Mouse (Mus musculus): ENCODE measurements at regions not wholly inside any gene's neighbourhood (a gene's known extent, or its start where the extent isn't known, plus 50 kb on each side); places are given as distances from the start of the nearest gene placed in this dataset.

DNA sequence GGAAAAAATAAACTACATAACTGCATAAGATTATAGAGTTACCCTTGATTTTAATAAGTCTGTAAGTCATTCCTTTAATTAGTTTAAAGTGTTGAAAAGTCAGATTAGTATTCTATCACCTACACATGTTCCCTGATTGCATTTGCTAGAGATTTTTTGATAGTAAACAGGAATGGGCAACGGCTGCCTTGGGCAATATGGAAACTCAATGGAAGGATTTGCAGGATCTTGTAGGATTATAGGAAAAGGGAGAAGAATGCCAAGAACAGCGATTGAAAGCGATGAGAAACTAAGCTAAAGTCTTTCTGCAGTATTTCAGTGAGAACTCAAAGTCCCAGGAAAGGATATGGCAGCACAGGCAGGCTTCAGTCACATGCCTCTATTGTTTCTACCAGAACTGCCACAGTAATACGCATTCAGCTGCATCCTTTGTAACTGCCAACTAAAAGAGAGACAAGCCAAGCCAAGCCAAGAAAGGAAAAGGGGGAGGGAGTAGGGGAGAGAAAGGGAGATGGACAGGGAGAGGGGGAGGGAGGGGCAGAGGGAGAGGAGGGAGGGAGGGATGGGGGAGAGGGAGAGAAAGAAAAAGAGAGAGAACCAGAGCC is 340.3 kb downstream of the Kif16b start:
- Histone ChIP-seq H3K4me3 (ENCODE audit: low read depth, low read length) (no peak overlapping the region), H3K27ac (replicated peaks; ENCODE audit: low read depth, low read length) (no peak overlapping the region), H3K36me3 (ENCODE audit: control insufficient read depth, insufficient read depth, low read length) (no peaks in the 10 kb centered on the region), H3K4me1 (ENCODE audit: control insufficient read depth, insufficient read depth, low read length) (no peaks in the 10 kb centered on the region), H3K27me3 (ENCODE audit: control insufficient read depth, insufficient read depth, low read length) (no peaks in the 10 kb centered on the region), H3K9ac (ENCODE audit: low read length) (no peak overlapping the region), H3K4me2 (ENCODE audit: low read depth, severe bottlenecking) (no peak overlapping the region), H3K9me3 (ENCODE audit: control insufficient read depth, low read length) (no peaks in the 10 kb centered on the region)
- 55% methylated on average over 4 of the region's 4 CpGs for WGBS
- DNase-seq (ENCODE audit: low spot score) (no peak), ATAC-seq (ENCODE audit: insufficient number of reproducible peaks, low FRiP score, low TSS enrichment, low read depth) (no peak)

DNA sequence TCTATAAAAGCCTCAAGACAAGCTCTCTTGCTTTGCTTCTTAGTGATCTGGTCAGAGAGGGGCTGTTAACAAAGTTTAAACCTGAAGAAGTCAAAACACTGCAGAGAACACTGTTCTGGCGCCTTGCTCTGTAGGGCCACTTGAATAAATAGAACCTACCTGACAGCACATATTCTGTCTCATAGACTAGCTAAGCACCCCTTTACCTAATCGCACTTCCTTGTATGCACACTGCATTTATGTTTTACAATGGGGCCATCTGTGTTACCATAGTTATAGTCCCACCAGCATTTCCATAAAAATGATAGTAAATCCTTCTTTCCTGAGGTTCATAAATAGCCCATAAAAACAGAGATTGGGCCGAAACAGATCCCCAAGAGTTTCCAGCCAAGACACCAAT is 340.9 kb downstream of the Kif16b start:
- Histone ChIP-seq H3K27me3 (ENCODE audit: control insufficient read depth, insufficient read depth, low read length) (no peaks in the 10 kb centered on the region), H3K4me2 (ENCODE audit: low read depth, severe bottlenecking) (no peak overlapping the region), H3K4me1 (ENCODE audit: control insufficient read depth, insufficient read depth, low read length) (no peaks in the 10 kb centered on the region), H3K9ac (ENCODE audit: low read length) (no peak overlapping the region), H3K9me3 (ENCODE audit: control insufficient read depth, low read length) (no peaks in the 10 kb centered on the region), H3K4me3 (ENCODE audit: low read depth, low read length) (no peak overlapping the region), H3K36me3 (ENCODE audit: control insufficient read depth, insufficient read depth, low read length) (no peaks in the 10 kb centered on the region), H3K27ac (replicated peaks; ENCODE audit: low read depth, low read length) (no peak overlapping the region)
- DNase-seq (ENCODE audit: low spot score) (no peak), ATAC-seq (ENCODE audit: insufficient number of reproducible peaks, low FRiP score, low TSS enrichment, low read depth) (peak; percentile 42; the same call in 1 of the 2 replicates)
- 61% methylated on average over 3 of the region's 3 CpGs for WGBS

DNA sequence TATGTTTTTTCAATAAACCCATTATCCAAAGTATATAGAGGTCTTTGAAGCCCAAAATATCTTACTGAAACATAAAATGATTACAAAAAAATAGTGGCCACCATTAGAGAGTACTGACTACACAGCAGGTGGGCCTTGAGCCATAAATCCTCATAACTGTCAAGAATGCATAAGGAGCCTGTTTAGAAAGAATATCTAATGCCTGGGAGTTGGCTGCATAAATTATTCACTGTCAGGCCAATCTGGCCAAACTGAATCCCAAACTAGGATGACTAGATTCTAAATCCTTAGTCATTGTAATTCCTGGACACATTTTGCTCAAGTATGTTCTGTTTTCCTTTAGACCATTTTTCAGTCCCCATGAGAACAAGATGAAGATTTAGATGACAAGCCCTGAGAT is 341.4 kb downstream of the Kif16b start:
- no peak overlapping the region for H3K4me2 ChIP-seq (ENCODE audit: low read depth, severe bottlenecking)
- no peak for DNase-seq (ENCODE audit: low spot score)
- no peaks in the 10 kb centered on the region for H3K36me3 ChIP-seq (ENCODE audit: control insufficient read depth, insufficient read depth, low read length)
- no peak overlapping the region for H3K27ac ChIP-seq (replicated peaks; ENCODE audit: low read depth, low read length)
- H3K9ac ChIP-seq (ENCODE audit: low read length), result no peak overlapping the region
- no peaks in the 10 kb centered on the region for H3K9me3 ChIP-seq (ENCODE audit: control insufficient read depth, low read length)
- no peak for ATAC-seq (ENCODE audit: insufficient number of reproducible peaks, low FRiP score, low TSS enrichment, low read depth)
- no peak overlapping the region for H3K4me3 ChIP-seq (ENCODE audit: low read depth, low read length)
- no peaks in the 10 kb centered on the region for H3K4me1 ChIP-seq (ENCODE audit: control insufficient read depth, insufficient read depth, low read length)
- no peaks in the 10 kb centered on the region for H3K27me3 ChIP-seq (ENCODE audit: control insufficient read depth, insufficient read depth, low read length)

DNA sequence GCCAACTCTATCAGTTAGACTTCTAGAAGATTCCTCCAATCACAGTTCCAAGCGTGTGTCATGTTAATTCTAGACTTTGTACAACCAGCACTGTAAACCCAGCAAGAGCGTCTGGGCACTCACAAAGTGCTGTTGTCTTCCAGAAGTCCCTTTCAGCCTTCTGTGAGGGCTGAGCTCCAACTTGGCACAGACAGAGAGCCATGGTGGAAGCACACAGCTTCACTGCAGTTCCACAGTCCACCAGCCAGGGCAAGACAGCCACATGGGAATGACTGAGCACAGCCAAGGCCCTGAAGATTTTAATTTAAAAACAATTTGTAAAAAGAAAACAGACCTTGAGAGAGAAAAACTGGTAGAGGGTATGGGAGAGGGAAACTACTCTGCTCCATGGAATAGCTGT is 346.5 kb downstream of the Kif16b start:
- Histone ChIP-seq H3K4me2 (ENCODE audit: low read depth, severe bottlenecking) (no peak overlapping the region), H3K4me3 (ENCODE audit: low read depth, low read length) (no peak overlapping the region), H3K27ac (replicated peaks; ENCODE audit: low read depth, low read length) (no peak overlapping the region), H3K4me1 (ENCODE audit: control insufficient read depth, insufficient read depth, low read length) (no peaks in the 10 kb centered on the region), H3K9ac (ENCODE audit: low read length) (no peak overlapping the region), H3K9me3 (ENCODE audit: control insufficient read depth, low read length) (no peaks in the 10 kb centered on the region), H3K27me3 (ENCODE audit: control insufficient read depth, insufficient read depth, low read length) (no peaks in the 10 kb centered on the region), H3K36me3 (ENCODE audit: control insufficient read depth, insufficient read depth, low read length) (no peaks in the 10 kb centered on the region)
- DNase-seq (ENCODE audit: low spot score) (no peak), ATAC-seq (ENCODE audit: insufficient number of reproducible peaks, low FRiP score, low TSS enrichment, low read depth) (no peak)
- 84% methylated on average over 2 of the region's 2 CpGs for WGBS

DNA sequence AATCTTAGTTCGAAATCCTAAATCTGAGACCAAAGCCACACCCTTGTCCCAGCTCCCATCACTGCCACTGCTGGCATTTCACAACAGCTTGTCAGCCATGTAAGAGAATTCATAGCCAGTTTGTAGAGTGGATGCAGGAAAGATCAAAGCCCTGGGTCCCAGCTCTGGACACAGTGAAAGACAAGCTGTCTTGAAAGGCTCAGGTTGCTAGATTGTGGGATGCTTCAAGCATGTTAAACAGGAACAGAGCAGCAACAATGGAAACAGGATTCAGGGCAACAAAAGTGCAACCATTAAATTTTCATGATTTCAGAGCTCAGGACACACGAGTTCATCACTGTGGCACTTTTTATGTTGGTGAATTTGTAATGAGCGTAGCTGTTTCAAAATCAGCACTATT is 349.6 kb downstream of the Kif16b start:
- Histone ChIP-seq H3K27ac (replicated peaks; ENCODE audit: low read depth, low read length) (no peak overlapping the region), H3K4me1 (ENCODE audit: control insufficient read depth, insufficient read depth, low read length) (no peaks in the 10 kb centered on the region), H3K9me3 (ENCODE audit: control insufficient read depth, low read length) (no peaks in the 10 kb centered on the region), H3K9ac (ENCODE audit: low read length) (no peak overlapping the region), H3K4me2 (ENCODE audit: low read depth, severe bottlenecking) (no peak overlapping the region), H3K4me3 (ENCODE audit: low read depth, low read length) (no peak overlapping the region), H3K36me3 (ENCODE audit: control insufficient read depth, insufficient read depth, low read length) (no peaks in the 10 kb centered on the region), H3K27me3 (ENCODE audit: control insufficient read depth, insufficient read depth, low read length) (no peaks in the 10 kb centered on the region)
- ATAC-seq (ENCODE audit: insufficient number of reproducible peaks, low FRiP score, low TSS enrichment, low read depth) (no peak), DNase-seq (ENCODE audit: low spot score) (no peak)
- 80% methylated on average over 3 of the region's 3 CpGs for WGBS

DNA sequence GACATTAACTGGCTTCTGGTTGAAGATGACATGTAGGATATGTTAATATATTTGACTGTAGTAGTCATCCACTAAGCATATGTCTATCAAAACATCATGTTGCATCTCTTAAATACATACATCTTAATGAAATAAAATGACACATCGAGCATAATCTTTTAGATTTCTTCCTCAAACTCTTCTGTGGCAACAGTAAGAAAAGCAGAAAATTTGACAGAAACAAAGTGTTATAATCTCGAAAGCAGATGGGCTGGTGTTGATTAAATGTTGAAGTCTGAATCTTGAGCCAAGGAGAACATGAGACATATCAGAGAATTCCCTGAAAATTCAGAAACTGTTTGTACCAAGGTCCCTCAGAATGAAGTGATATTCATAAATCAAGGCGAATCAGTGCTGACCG is 352.6 kb downstream of the Kif16b start:
- Histone ChIP-seq H3K4me1 (ENCODE audit: control insufficient read depth, insufficient read depth, low read length) (no peaks in the 10 kb centered on the region), H3K9ac (ENCODE audit: low read length) (no peak overlapping the region), H3K27ac (replicated peaks; ENCODE audit: low read depth, low read length) (no peak overlapping the region), H3K27me3 (ENCODE audit: control insufficient read depth, insufficient read depth, low read length) (no peaks in the 10 kb centered on the region), H3K36me3 (ENCODE audit: control insufficient read depth, insufficient read depth, low read length) (no peaks in the 10 kb centered on the region), H3K4me3 (ENCODE audit: low read depth, low read length) (no peak overlapping the region), H3K9me3 (ENCODE audit: control insufficient read depth, low read length) (no peaks in the 10 kb centered on the region), H3K4me2 (ENCODE audit: low read depth, severe bottlenecking) (no peak overlapping the region)
- 90% methylated on average over 4 of the region's 4 CpGs for WGBS
- DNase-seq (ENCODE audit: low spot score), result no peak
- no peak for ATAC-seq (ENCODE audit: insufficient number of reproducible peaks, low FRiP score, low TSS enrichment, low read depth)

DNA sequence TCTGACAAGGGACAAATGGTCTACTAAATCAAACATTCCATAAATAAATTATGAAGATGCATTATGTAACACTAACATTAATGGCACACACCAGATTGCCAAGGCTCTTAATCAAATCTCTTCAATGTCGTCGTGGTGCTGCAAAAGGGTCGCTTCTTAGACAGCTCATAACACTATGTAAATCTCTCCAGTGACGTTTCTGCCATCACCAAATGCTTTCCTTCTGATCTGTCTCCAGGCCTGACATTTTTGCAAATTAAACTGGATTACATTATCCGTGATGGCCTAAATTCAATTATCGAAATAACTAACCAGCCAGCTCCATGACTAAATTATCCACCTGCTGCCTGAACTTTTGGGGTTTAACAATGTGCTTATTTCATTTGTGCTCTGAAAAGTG is 356.4 kb downstream of the Kif16b start:
- H3K4me2 ChIP-seq (ENCODE audit: low read depth, severe bottlenecking), result no peak overlapping the region
- H3K4me1 ChIP-seq (ENCODE audit: control insufficient read depth, insufficient read depth, low read length), result no peaks in the 10 kb centered on the region
- H3K27me3 ChIP-seq (ENCODE audit: control insufficient read depth, insufficient read depth, low read length), result no peaks in the 10 kb centered on the region
- H3K9ac ChIP-seq (ENCODE audit: low read length), result no peak overlapping the region
- 85% methylated on average over 6 of the region's 6 CpGs for WGBS
- no peaks in the 10 kb centered on the region for H3K9me3 ChIP-seq (ENCODE audit: control insufficient read depth, low read length)
- H3K36me3 ChIP-seq (ENCODE audit: control insufficient read depth, insufficient read depth, low read length), result no peaks in the 10 kb centered on the region
- H3K4me3 ChIP-seq (ENCODE audit: low read depth, low read length), result no peak overlapping the region
- no peak overlapping the region for H3K27ac ChIP-seq (replicated peaks; ENCODE audit: low read depth, low read length)
- ATAC-seq (ENCODE audit: insufficient number of reproducible peaks, low FRiP score, low TSS enrichment, low read depth) (no peak), DNase-seq (ENCODE audit: low spot score) (no peak)

DNA sequence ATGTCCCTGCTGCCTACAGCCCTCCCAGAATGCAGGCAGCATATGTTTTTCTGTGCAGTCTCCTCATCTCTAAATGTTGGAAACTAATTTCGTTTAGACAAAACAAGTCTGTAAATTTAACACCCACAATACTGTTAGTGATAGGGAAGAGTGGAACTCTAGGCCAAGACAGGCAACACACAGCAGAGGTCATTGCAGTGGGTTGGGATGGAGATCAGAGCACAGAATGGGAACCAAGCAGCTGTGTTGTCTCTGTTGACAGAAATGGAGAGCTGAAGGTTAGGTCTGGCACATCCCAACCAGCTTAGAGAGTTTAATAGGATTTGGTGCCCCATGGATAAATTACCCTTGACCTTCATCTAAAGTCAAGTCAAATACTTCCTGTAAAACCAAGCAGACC is 361.4 kb downstream of the Kif16b start:
- no peaks in the 10 kb centered on the region for H3K9me3 ChIP-seq (ENCODE audit: control insufficient read depth, low read length)
- H3K9ac ChIP-seq (ENCODE audit: low read length), result no peak overlapping the region
- WGBS, result 61% methylated on average over 1 of the region's 1 CpGs
- no peak overlapping the region for H3K4me3 ChIP-seq (ENCODE audit: low read depth, low read length)
- H3K27ac ChIP-seq (replicated peaks; ENCODE audit: low read depth, low read length), result no peak overlapping the region
- no peaks in the 10 kb centered on the region for H3K36me3 ChIP-seq (ENCODE audit: control insufficient read depth, insufficient read depth, low read length)
- no peaks in the 10 kb centered on the region for H3K27me3 ChIP-seq (ENCODE audit: control insufficient read depth, insufficient read depth, low read length)
- no peaks in the 10 kb centered on the region for H3K4me1 ChIP-seq (ENCODE audit: control insufficient read depth, insufficient read depth, low read length)
- ATAC-seq (ENCODE audit: insufficient number of reproducible peaks, low FRiP score, low TSS enrichment, low read depth), result no peak
- no peak for DNase-seq (ENCODE audit: low spot score)
- no peak overlapping the region for H3K4me2 ChIP-seq (ENCODE audit: low read depth, severe bottlenecking)

DNA sequence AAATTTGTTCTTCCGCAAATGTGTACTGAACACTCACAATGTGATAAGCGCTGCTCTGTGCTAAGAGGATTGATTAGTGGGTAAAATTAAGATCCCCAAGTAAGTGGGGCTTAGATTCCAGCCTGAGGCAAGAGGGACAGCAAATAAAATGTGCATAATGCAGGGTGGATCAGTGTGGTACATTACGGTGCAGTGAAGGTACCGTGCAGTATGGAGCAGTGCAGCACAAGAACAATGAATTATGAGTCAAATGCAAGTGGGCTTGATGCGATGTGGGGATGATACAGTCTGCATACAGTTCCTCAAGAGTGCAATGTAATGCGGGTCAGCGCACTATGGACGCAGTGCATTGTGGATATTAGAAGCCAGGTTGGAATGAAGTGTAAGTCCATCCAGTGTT is 367.8 kb downstream of the Kif16b start:
- H3K27me3 ChIP-seq (ENCODE audit: control insufficient read depth, insufficient read depth, low read length), result no peaks in the 10 kb centered on the region
- H3K9ac ChIP-seq (ENCODE audit: low read length), result no peak overlapping the region
- no peak for DNase-seq (ENCODE audit: low spot score)
- no peak overlapping the region for H3K27ac ChIP-seq (replicated peaks; ENCODE audit: low read depth, low read length)
- H3K4me1 ChIP-seq (ENCODE audit: control insufficient read depth, insufficient read depth, low read length), result no peaks in the 10 kb centered on the region
- 94% methylated on average over 8 of the region's 8 CpGs for WGBS
- H3K9me3 ChIP-seq (ENCODE audit: control insufficient read depth, low read length), result no peaks in the 10 kb centered on the region
- H3K36me3 ChIP-seq (ENCODE audit: control insufficient read depth, insufficient read depth, low read length), result no peaks in the 10 kb centered on the region
- ATAC-seq (ENCODE audit: insufficient number of reproducible peaks, low FRiP score, low TSS enrichment, low read depth), result no peak
- H3K4me2 ChIP-seq (ENCODE audit: low read depth, severe bottlenecking), result no peak overlapping the region
- no peak overlapping the region for H3K4me3 ChIP-seq (ENCODE audit: low read depth, low read length)
